Comparison of ENCODE assay signal across 34 mouse cellular contexts in genomic region chrX:53330396-53330795, GRCm38 (mm10). TPM values are rescaled to one million over a fixed set of nuclear protein-coding genes. Genes with fewer than 3 reads are reported as not detected.
"Had no signal": no experiment of that assay in that cellular context is flagged by ENCODE, and none has a peak within 500 bp of the region (broad histone marks: within the 10 kb centered on the region; RNA-seq: fewer than 3 reads in every experiment).

No protein-coding gene starts in this region.

- ATAC-seq: forebrain, embryonic 13.5 days; forebrain, embryonic 14.5 days; forebrain, embryonic 15.5 days; forebrain, embryonic 16.5 days; forebrain, postnatal 0 days had no signal

- H3K9me3 ChIP-seq: embryonic facial prominence, embryonic 10.5 days; embryonic facial prominence, embryonic 12.5 days; embryonic facial prominence, embryonic 13.5 days; embryonic facial prominence, embryonic 15.5 days; forebrain, embryonic 10.5 days; forebrain, embryonic 12.5 days; forebrain, embryonic 13.5 days; forebrain, embryonic 15.5 days had no signal

- H3K4me1 ChIP-seq: embryonic facial prominence, embryonic 10.5 days; embryonic facial prominence, embryonic 12.5 days; embryonic facial prominence, embryonic 13.5 days; embryonic facial prominence, embryonic 15.5 days; forebrain, embryonic 10.5 days; forebrain, embryonic 12.5 days; forebrain, embryonic 13.5 days; forebrain, embryonic 15.5 days had no signal

- H3K27ac ChIP-seq: embryonic facial prominence, embryonic 10.5 days; embryonic facial prominence, embryonic 12.5 days; embryonic facial prominence, embryonic 13.5 days; embryonic facial prominence, embryonic 15.5 days; forebrain, embryonic 10.5 days; forebrain, embryonic 12.5 days; forebrain, embryonic 13.5 days; forebrain, embryonic 15.5 days; gastrocnemius, adult 2 months had no signal

- H3K4me3 ChIP-seq: embryonic facial prominence, embryonic 10.5 days; embryonic facial prominence, embryonic 12.5 days; embryonic facial prominence, embryonic 13.5 days; embryonic facial prominence, embryonic 15.5 days; erythroblast, embryonic 14.5 days; forebrain, embryonic 10.5 days; forebrain, embryonic 12.5 days; forebrain, embryonic 13.5 days; forebrain, embryonic 15.5 days; gastrocnemius, adult 2 months had no signal

- H3K9ac ChIP-seq: embryonic facial prominence, embryonic 12.5 days; embryonic facial prominence, embryonic 13.5 days; embryonic facial prominence, embryonic 15.5 days; forebrain, embryonic 12.5 days; forebrain, embryonic 13.5 days; forebrain, embryonic 15.5 days; forebrain, postnatal 0 days had no signal

- DNase-seq: cerebellum, adult 18-20 months; cerebellum, adult 2 months; cerebellum, adult 8-10 months; cerebellum, adult 9-10 months; cerebellum, adult 9-11 months; cerebellum, postnatal 10 days; cerebellum, postnatal 14 days; cerebellum, postnatal 25 days; cerebellum, postnatal 36 days; embryo, embryonic 11 days; forebrain, postnatal 0 days; gastrocnemius, adult 2 months; gastrocnemius, postnatal 10 days; gastrocnemius, postnatal 14 days; gastrocnemius, postnatal 25 days; gastrocnemius, postnatal 36 days; heart, adult 11 months had no signal

- H3K27me3 ChIP-seq: embryonic facial prominence, embryonic 12.5 days; embryonic facial prominence, embryonic 13.5 days; embryonic facial prominence, embryonic 15.5 days; forebrain, embryonic 12.5 days; forebrain, embryonic 13.5 days; forebrain, embryonic 15.5 days had no signal

- H3K4me2 ChIP-seq: embryonic facial prominence, embryonic 12.5 days; embryonic facial prominence, embryonic 13.5 days; embryonic facial prominence, embryonic 15.5 days; forebrain, embryonic 12.5 days; forebrain, embryonic 13.5 days; forebrain, embryonic 15.5 days had no signal

- H3K36me3 ChIP-seq: embryonic facial prominence, embryonic 10.5 days; embryonic facial prominence, embryonic 12.5 days; embryonic facial prominence, embryonic 13.5 days; embryonic facial prominence, embryonic 15.5 days; forebrain, embryonic 10.5 days; forebrain, embryonic 12.5 days; forebrain, embryonic 15.5 days had no signal

RNA-seq across cellular contexts. Expression of gene Fam122c, which starts 57.2 kb away (rescaled TPM):
- polyA plus RNA-seq: cerebellum, adult 2 months; cortical plate, adult 2 months; embryonic facial prominence, embryonic 10.5 days; embryonic facial prominence, embryonic 11.5 days; embryonic facial prominence, embryonic 12.5 days; embryonic facial prominence, embryonic 13.5 days; embryonic facial prominence, embryonic 14.5 days; embryonic facial prominence, embryonic 15.5 days; erythroblast, embryonic 14.5 days; forebrain, embryonic 10.5 days; forebrain, embryonic 11.5 days; forebrain, embryonic 12.5 days; forebrain, embryonic 13.5 days; forebrain, embryonic 14.5 days; forebrain, embryonic 15.5 days; forebrain, embryonic 16.5 days; forebrain, postnatal 0 days; frontal cortex, adult 2 months; gonadal fat pad, adult 2 months had no signal
